Mouse (Mus musculus) liver, embryonic 14.5 days (tissue): ENCODE results near the gene Bcl11b.

Experiments used
- CTCF ChIP-seq: IDR thresholded peaks from 2 replicates; pipeline ENCODE4 v1.5.1; 2016; ENCODE audit warnings: antibody characterized with exemption, low read depth, control low read depth
- EP300 ChIP-seq: IDR thresholded peaks from 2 replicates; pipeline ENCODE4 v1.6.1; 2016; ENCODE audit warnings: antibody characterized with exemption, low read depth

DNA sequence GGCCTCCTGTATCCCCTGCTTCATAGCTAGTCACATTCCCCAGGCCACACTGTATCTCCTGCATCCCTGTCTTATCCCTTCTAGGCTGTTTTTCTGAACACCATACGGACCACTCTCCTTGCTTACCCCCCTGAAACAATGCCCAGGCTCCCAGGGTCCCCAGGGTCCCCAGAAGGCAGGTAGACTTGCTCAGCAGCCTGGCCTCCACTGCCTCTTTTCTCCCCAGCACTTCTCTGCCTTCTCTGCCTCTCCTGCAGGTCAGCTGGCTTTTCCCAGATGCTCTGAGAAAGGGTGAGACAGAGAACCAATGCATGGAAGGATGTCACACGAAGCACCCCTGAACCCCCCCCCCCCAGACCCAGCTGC is 2.7 kb downstream of the Bcl11b start:
- no peak for TF ChIP-seq CTCF
- TF ChIP-seq EP300 = no peak
